Mouse (Mus musculus) spleen, embryonic (tissue): ENCODE measurements around the gene Trip12.

Source experiments
- CTCF ChIA-PET: fragments of 350-600 bp; sonication (Branson Sonifier 250); formaldehyde crosslinking; loops from one replicate; lab custom pipeline; 2022; lab: Charles Lee

The Trip12 gene

DNA sequence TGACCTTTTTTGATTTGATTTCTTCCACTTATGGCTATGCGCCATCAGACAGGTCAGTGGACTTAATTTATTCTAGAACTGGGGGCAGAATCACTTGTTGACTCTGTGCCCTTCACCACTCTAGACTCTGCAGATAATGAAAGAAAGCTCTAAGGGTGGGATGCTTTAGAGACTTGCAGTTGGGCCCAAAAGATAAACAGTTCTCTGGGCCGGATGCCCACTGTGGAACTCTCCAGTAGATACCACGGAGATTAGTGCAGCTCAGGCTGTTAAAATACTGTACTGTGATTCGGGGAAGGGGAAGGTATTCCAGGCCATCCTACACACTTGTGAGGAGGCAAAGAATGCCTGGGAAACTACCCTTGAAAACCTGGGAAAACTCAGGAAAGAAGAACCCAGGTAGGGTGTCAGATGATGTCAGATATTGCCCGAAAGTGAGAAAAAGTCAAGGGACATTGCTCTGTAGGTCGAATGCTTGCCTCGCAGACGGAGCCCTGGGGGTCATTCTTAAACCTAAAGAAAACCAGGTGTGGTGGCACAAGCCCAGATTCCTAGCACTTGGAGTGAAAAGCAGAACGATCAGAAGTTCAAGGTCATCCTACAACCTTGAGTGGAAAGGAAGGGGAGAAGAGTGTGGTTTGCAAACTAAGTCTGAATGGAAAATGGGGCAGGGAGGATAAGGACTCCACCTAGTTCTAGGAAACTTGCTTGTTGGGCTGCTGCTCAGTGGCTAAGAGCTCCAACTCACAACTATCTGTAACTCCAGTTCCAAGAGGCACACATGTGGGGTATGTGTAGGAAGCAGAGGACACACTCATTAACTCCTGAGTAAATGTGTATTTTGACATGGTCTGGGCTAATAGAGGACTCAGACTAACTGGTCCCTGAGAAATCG, 20.3 kb upstream of the Trip12 start:
- CTCF ChIA-PET: no interaction called here

- CTCF ChIA-PET: no interaction called here
Measured at GRCm38 (mm10) chr1:84859597-84859996, 19.3 kb upstream of the Trip12 start.

- CTCF ChIA-PET: no interaction called here
Measured at GRCm38 (mm10) chr1:84855756-84856155, 15.4 kb upstream of the Trip12 start.

- CTCF ChIA-PET: no interaction called here
Measured at GRCm38 (mm10) chr1:84854966-84855365, 14.7 kb upstream of the Trip12 start.

- CTCF ChIA-PET: no interaction called here
Measured at GRCm38 (mm10) chr1:84853721-84854120, 13.4 kb upstream of the Trip12 start.

DNA sequence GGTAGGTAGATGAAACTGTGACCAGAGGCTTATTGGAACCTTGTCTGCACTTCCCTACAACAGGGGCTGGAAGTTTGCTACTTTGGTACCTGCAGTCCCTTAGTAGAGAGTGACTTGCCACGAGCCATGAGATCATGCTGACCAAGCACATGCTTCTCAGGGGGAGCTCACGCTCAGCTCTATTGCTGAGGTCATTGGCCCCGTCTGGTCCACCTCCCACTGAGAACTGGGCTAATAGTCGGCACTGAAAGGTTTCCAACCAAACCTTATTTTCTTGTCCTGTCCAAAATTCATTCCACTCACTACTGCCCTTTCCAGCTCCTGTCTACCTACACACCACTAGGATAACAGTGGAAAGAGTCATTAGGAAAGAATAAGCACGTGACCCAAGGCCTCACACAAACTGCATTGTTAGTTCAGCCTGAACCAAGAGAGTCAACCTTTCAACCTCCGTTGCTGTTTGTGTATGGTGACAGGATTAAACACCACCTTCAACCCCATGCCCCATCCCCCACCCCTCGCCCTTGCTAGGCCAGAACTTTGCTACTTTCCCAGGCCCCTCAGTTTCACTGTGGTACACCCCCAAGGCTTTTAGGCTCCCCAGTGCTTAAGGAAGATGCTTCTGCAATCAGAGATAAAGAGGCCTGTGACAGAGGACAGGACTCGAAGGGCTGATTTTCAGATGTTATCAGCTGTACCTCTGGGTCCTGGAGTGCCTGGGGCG, 11.4 kb upstream of the Trip12 start:
- CTCF ChIA-PET: no interaction called here

DNA sequence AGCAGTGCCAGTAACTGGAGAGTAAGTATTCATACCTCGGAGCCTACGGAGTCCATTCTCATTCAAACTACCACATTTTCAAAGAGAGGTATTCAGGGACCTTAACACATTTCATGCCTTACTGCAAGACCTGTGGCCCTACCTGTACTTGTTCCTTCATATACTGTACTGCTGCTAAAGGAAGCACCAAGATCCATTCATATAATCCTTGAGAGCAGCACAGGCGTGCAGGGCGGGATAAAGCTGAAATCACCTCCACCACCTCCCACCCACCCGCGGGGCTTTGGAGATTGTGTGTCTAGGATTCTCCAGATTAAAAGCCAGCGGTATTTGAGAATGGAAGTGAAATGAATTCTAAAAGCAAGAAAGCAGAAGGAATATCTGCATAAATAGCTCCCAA, 10.2 kb upstream of the Trip12 start:
- CTCF ChIA-PET: no interaction called here

GRCm38 (mm10) chr1:84849804-84850203, 9.5 kb upstream of the Trip12 start:
- CTCF ChIA-PET: no interaction called here

GRCm38 (mm10) chr1:84848801-84849455, 8.6 kb upstream of the Trip12 start:
- CTCF ChIA-PET: no interaction called here

- CTCF ChIA-PET: no interaction called here
Measured at GRCm38 (mm10) chr1:84848335-84848734, 8.0 kb upstream of the Trip12 start.

GRCm38 (mm10) chr1:84847698-84848097, 7.4 kb upstream of the Trip12 start:
- CTCF ChIA-PET: no interaction called here

DNA sequence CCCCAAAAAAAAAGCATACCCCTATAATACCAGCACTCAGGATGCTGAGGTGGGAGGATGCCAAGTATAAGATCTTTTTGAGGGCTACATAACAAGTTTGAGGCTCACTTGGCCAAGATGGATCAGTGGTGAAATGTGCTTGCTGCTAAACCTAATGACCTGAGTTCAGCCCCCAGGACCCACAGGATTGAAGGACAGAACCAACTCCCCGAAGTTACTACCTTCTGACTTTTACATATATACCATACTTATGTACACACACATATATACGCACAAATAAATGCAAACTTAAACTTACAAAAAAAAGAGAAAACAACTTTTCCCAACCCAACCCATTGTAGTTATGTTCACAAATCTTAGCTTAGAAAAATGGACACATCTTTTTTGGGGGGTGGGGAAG, 3.0 kb upstream of the Trip12 start:
- CTCF ChIA-PET: no interaction called here

DNA sequence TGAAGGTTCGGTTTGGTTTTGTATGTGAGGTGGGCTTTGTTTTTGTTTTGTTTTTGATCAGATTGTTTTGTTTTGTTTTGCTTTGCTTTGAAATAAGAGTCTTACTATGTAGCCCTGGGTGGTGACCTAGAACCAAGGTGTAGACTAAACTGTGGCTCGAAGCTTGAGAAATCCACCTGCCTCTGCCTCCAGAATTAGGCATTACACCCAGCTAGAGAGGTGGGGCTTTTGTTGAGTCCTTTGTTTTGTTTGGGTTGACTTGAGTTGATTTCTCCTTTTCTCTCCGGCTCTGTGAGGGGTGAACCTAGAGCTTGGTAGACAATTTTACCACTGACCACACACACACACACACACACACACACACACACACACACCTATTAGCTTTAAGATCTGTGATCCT, 745 bp upstream of the Trip12 start:
- CTCF ChIA-PET: no interaction called here

GRCm38 (mm10) chr1:84839309-84840017, 853 bp downstream of the Trip12 start, which contains the start of gene Fbxo36:
Fbxo36 (plus strand) TSS chr1:84839841.
- CTCF ChIA-PET: no interaction called here

GRCm38 (mm10) chr1:84838621-84839151, 1.6 kb downstream of the Trip12 start:
- CTCF ChIA-PET: no interaction called here

DNA sequence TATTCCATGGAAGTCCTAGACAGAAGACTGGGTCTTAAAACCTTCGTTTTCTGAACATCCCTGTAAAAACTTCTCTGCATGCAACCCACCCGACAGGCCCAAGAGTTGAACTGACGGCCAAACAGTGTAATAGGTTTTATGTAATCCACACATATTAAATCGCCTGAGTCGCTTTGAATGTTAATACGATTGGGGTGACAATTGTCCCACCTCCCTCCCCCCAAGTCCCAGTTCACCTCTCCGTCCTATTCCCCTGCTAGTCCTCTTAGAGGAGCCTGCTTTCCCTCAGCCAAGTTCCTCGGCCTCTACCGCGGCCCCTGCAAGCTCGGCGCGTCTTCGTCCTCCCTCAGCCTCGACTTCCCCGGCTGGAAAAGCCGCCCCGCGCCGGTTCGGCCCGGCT, 2.2 kb downstream of the Trip12 start:
- CTCF ChIA-PET: no interaction called here

DNA sequence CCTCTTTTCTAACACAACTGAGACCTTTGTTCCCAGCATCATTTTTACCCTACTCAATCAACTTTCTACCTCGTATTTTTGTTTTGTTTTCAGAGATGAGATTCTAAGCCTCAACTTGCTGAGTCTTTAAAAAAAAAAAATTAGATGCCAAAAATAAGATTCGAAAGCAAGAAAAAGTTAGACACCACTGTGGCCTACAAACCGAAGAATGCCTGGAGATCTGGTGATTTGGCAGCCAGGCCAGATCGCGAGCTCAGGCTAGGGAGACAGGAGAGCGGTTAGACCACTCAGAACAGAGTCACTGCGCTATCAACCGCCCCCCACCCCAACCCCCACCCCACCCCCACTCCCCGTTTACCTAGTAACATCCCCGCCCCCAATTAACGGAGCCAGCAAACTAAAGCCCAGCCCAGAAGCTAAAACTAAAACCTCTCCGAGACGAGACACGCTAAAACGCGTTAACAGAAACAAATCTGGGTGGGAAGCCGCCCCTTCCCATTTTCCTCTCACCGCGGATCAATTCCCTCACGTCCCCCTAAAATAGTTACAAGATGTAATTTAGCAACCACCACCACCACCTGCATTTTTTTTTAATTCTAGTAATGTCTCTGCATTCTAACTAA, 2.7 kb downstream of the Trip12 start:
- CTCF ChIA-PET: no interaction called here

DNA sequence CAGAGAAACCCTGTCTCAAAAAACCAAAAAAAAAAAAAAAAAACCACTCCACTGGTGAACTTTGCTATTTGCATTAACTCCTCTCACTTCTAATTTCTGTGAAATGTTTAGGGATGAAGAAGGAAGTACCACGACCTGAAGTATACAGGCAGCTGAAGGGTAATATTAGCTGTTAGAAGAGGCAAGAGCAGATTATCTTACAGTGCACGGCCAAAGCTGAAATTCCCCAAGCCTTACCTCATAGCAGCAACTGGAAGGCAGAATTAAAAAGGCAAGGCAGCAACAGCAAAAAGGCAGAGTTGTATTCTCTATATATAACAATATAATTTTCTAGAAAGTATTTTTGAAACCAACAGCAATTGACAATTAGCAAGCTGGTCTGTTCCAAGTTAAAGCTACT, 15.2 kb downstream of the Trip12 start:
- CTCF ChIA-PET: no interaction called here

DNA sequence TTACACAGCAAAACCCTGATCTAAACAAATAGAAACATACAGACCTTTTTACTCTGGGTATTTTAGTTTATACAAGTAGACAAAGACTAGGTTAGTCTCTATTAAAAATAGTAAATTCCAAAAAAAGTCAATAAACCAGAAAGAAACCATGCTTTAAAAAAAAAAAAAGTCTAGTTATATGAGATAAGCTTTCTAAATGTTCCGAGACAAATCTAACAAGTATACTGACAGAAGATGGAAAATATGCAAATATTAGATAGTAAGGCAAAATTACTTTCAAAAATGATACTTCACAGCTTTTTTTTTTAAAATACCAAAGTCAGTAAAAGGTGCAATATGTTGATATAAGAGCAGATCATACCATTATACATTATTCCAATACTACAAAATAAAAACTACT, 22.7 kb downstream of the Trip12 start:
- CTCF ChIA-PET: no interaction called here

GRCm38 (mm10) chr1:84803788-84804187, 36.5 kb downstream of the Trip12 start:
- CTCF ChIA-PET: interaction anchor here (0.8 kb wide), 1 partner anchor 13 kb away, joined by 9 read pairs; no protein-coding TSS in a partner anchor

DNA sequence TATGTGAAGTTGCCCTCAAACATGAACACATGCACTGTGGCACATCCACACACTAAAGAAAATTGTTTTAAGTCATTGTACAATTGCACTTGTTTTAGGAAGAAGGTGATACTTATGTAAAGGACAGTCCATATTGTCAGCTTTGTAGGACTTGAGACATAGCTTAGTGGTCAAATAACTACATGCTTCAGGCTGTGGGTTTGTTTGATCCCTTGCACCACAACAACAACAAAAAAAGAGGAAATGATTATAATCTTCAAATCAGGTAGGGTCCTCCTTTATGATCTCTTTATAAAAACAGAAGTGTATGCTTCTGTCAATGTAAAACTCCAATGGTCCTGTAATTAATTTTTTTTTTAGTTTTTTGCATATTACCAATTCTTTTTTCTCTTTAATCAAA, 41.1 kb downstream of the Trip12 start:
- CTCF ChIA-PET: interaction anchor here (0.6 kb wide), 1 partner anchor 51 kb away, joined by 3 read pairs; no protein-coding TSS in a partner anchor
